Mouse (Mus musculus) kidney, postnatal 25 days (tissue): ENCODE measurements around the gene Ubc.
A peak's percentile ranks its signal among the peaks of the same experiment; 100 is the strongest.
"Not testable (repeated sequence)": the region's sequence is repeated elsewhere in the genome, so short reads cannot be mapped to it uniquely, and the experiment has no call there.

Experiments
- DNase-seq, 2 experiments: peaks; one replicate each; pipeline ENCODE4 v3.0.0; 2021; ENCODE audit warnings: mixed read lengths in 2 of 2

Gene Ubc

GRCm38 (mm10) chr5:125404536-125404902 lies 14.5 kb upstream of the Ubc start:
- DNase-seq: no peak

GRCm38 (mm10) chr5:125403481-125404465 lies 13.8 kb upstream of the Ubc start:
- DNase-seq: peak; percentile 82 to 88

- DNase-seq: no peak
Observed at GRCm38 (mm10) chr5:125402991-125403390, 13.0 kb upstream of the Ubc start.

GRCm38 (mm10) chr5:125402476-125402875 lies 12.5 kb upstream of the Ubc start:
- DNase-seq: no peak

GRCm38 (mm10) chr5:125400903-125401302 lies 10.9 kb upstream of the Ubc start:
- DNase-seq: peak; percentile 5 to 40

GRCm38 (mm10) chr5:125395008-125395407 lies 5.0 kb upstream of the Ubc start:
- DNase-seq: no peak

GRCm38 (mm10) chr5:125393622-125394603 lies 3.9 kb upstream of the Ubc start:
- DNase-seq: peak; percentile 90 to 94

- DNase-seq: peak; percentile 98 to 99
Observed at GRCm38 (mm10) chr5:125392977-125393621, 3.1 kb upstream of the Ubc start.

- DNase-seq: no peak
Observed at GRCm38 (mm10) chr5:125392618-125392976, 2.6 kb upstream of the Ubc start.

- not testable (repeated sequence) for DNase-seq
Observed at GRCm38 (mm10) chr5:125392176-125392575, 2.2 kb upstream of the Ubc start.

- peak; percentile 88 for DNase-seq
Observed at GRCm38 (mm10) chr5:125391609-125392008, 1.6 kb upstream of the Ubc start.

GRCm38 (mm10) chr5:125390906-125391477 lies 990 bp upstream of the Ubc start:
- DNase-seq: no peak

- peak; percentile 90 to 94 for DNase-seq
Observed at GRCm38 (mm10) chr5:125389131-125389578, 847 bp downstream of the Ubc start, which contains the start of gene Gm10382. Gm10382 (plus strand) TSS chr5:125389322.

GRCm38 (mm10) chr5:125388358-125389092 lies 1.5 kb downstream of the Ubc start:
- peak in 1 of 2 experiments; percentile 10 for DNase-seq

GRCm38 (mm10) chr5:125387295-125387694 lies 2.7 kb downstream of the Ubc start:
- DNase-seq: not testable (repeated sequence)

GRCm38 (mm10) chr5:125385215-125385940 lies 4.6 kb downstream of the Ubc start:
- DNase-seq: no peak

GRCm38 (mm10) chr5:125384512-125385214 lies 5.3 kb downstream of the Ubc start:
- no peak for DNase-seq

- DNase-seq: no peak
Observed at GRCm38 (mm10) chr5:125383637-125384420, 6.2 kb downstream of the Ubc start.
